Mouse (Mus musculus) 3T3-L1 (cell line): ENCODE results near the gene Gm5901.
"Not testable (repeated sequence)": the region's sequence is repeated elsewhere in the genome, so short reads cannot be mapped to it uniquely, and the experiment has no call there.

Experiments used
- DNase-seq: peaks from one replicate; pipeline ENCODE4 v3.0.0-alpha.2; 2015; ENCODE audit warnings: low read depth, low spot score

Gene Gm5901

DNA sequence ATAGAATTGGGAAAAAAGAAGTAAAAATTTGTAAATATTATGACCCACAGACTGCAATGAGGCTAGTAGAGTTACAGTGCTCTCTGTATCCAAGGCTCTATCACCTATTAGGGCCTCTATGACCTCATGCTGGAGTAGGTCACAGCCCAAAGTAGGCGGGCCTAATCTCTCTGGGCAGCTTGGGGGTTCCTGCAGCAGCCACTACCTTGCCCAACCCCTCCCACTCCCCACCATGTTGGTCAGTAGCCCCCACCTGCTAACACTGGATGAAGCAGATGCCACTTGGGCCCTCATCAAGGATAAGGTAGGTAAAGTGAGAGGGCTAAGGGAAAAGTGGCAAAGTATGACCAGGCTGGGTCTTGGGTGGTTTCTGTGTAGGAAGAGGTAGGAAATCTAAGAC is at the start of gene Gm5901:
Gm5901 (plus strand) TSS at position 173 of the 400 bp plus-strand sequence.
- no peak for DNase-seq

DNA sequence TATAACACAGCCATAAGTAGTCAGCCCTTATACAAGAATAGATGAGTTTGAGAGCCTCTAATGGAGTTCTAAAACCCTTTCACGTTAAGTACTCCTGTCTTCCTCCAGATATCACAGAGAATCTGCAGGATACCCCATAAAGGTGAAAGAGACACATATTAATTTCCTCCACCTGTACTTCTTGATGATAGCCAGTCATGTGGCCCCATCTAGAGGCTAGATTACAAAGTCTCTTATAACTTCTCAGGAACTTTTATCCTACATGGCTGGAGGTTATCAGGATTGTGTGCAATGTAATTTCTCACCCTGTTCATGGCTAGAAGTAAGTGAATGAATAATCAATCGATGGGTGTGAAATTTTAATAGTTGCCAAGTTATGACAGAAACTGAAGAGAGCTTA is 49.5 kb upstream of the Gm5901 start:
- DNase-seq = no peak

DNA sequence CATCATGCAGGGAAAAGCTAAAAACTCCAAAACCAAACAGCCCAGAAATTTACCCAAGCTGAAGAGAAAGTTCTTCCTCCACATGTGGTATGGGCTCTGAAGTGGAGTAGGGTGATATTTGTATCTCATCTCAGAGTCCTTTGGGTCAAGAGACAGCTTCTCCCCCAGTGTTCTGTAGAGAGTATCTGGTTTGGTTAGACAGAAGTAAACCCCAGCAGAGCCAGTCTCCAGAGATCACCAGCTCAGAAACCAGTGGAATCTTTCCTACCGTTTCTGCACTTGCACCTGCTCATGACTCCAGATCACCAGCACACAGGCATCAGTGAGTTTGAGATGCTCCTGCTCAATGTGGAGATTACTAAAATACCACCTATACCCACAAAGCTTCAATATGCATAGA is 40.8 kb upstream of the Gm5901 start, which contains the start of gene Olfr690:
Olfr690 (minus strand) TSS at position 101 of the 400 bp plus-strand sequence.
- DNase-seq = no peak

DNA sequence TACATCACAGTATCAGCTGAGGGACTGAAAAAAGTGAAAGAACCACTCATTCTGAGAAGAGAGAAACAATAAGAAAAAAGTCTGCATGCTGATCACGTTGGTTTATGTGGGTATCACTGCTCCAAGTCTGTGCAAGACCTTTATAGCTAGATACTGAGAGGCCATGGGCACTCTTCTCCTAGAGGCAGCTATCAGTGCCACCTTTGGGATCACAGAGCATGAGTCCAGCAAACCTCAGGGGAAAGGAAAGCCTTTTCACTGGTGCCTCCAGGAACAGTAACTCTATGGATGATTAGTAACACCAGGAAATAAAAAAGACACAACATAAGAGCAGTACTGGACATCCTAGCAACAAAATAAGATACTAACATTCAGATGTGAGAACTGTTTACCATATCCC is 32.7 kb upstream of the Gm5901 start, which contains the start of gene Olfr691:
Olfr691 (minus strand) TSS at position 101 of the 400 bp plus-strand sequence.
- no peak for DNase-seq

DNA sequence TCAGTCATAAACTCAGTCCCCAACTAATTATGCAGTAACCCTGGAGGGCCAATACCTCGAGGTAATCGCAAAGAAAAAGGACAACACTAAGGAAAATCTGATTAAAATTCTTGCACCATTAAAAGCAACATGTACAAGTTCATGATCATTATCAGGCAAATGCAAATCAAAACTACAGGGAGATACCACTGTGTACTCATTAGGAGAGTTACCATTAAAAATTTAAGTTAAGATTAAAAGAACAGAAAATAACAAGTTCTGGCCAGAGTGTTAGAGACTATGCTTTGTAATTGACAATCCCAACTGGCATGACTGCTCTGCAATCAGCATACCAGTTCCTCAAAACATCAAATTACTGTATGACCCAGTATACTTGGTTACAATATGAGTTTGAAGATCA is 32.1 kb upstream of the Gm5901 start:
- no peak for DNase-seq

DNA sequence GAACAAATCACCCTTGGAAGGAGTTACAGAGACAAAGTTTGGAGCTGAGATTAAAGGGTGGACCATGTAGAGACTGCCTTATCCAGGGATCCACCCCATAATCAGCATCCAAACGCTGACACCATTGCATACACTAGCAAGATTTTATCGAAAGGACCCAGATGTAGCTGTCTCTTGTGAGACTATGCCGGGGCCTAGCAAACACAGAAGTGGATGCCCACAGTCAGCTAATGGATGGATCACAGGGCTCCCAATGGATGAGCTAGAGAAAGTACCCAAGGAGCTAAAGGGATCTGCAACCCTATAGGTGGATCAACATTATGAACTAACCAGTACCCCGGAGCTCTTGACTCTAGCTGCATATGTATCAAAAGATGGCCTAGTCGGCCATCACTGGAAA is 18.8 kb upstream of the Gm5901 start:
- not testable (repeated sequence) for DNase-seq

DNA sequence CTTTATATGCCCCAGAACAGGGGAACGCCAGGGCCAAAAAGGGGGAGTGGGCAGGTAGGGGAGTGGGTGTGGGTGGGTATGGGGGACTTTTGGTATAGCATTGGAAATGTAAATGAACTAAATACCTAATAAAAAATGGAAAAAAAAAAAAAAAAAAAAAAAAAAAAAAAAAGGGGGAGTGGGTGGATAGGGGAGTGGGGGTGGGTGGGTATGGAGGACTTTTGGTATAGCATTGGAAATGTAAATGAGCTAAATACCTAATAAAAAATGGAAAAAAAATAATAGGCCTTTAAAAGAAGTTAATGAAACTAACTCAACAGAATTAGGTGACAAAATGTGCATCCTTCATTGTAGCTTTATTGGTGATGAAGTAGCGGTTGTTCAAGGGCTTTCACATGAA is 18.4 kb upstream of the Gm5901 start:
- DNase-seq = not testable (repeated sequence)

DNA sequence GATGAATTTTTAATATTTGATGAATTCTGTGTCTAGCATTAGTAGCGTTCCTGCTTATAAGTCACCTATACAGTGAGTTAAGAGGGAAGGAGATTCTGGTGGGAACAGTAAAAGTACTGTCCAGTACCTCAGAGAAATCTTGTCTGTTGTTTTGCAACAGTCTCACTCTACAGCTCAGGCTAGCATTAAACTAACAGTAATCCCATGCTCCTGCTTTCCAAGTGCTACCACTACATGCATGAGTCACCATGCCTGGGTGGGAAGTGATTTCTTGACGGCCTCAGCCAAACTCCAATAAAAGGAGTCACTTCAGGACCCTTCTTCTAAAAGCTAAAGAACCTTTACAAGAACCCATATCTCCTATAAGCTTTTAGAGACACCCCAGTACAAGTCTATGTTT is 13.1 kb upstream of the Gm5901 start:
- DNase-seq = no peak

DNA sequence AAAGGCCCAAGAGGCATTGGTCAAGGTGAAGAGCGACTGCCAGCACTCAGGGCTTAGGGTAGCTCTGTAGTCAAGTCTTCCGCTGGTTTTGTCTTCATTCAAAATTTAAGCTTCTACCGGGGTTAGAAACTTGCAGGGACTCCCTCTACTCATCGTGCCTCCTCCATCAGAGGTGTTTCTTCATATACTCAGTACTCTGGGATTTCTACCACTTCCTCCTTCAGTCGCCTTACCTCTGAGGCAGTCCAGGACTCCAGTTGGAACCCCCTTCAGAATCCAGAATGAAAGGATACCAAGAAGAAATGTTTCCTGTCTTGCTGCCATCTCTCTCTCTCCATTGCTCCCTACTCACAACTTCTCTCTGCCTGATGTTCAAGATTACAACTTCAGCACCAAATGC is 7.6 kb upstream of the Gm5901 start:
- no peak for DNase-seq

DNA sequence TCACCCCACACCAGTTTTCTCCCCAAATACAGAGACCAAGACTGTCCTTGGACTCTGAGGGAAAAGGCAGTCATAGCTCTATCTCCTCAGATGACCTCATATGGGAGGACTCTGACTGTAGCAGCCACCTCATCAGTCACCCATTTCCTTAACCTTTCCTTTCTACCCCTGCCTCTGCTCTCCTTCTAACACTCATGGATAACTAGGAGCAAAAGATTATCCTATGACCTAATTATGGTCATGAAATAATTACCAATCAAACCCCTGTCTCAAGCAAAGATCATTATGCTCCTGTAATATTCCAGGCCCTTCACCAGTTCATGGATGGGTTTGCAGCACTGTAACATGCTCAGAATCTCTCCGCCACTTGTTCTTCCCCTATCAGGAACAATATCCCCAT is 6.9 kb upstream of the Gm5901 start, which contains the start of gene Olfr692:
Olfr692 (plus strand) TSS at position 301 of the 400 bp plus-strand sequence.
- no peak for DNase-seq

DNA sequence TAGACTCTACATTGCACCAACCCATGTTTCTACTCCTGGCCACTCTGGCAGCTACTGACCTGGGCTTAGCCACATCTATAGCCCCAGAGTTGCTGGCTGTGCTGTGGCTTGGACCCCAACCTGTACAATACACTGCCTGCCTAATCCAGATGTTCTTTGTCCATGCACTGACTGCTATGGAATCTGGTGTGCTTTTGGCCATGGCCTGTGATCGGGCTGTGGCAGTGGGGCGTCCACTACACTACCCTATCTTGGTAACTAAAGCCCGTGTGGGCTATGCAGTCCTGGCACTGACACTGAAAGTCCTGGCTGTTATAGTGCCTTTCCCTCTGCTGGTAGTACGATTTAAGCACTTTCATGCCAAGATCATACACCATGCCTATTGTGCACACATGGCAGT is 6.3 kb upstream of the Gm5901 start:
- DNase-seq = no peak

DNA sequence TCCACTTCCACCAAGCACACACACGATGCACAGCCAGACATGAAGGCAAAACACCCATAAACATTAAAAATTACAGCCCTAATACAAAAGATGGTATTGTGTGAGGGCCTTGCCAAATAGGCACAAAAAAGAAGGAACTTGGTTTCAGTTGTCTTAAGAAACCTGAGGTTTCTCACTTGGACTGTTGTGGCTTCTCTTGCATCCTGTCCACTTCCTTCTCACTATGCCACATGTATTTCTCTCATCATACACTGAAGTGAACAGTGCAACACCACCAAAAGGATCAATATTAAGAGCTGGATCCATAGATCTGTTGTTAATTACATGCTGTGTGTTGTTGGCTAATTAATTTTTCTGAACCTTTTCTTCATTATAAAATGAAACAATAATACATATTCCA is 1.9 kb upstream of the Gm5901 start:
- no peak for DNase-seq

DNA sequence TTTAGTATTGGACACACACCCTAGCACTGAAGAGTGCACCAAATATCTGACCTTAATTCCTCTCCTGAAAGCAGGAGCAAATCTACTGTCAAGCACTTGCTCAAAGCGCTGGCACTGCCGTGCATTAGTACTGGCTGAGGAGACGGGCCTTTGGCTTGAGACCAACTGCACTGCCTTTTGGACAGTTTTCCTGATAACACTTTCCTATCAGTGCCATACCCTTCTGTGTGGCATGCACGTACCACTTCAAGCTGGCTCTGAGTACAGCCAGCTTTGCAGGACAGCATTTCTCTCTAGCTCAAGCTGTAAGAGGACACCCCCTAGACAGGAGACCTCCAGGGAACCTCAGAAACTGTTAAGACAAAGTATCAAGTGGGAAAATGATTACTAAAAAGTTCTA is 1.3 kb upstream of the Gm5901 start:
- DNase-seq = no peak

DNA sequence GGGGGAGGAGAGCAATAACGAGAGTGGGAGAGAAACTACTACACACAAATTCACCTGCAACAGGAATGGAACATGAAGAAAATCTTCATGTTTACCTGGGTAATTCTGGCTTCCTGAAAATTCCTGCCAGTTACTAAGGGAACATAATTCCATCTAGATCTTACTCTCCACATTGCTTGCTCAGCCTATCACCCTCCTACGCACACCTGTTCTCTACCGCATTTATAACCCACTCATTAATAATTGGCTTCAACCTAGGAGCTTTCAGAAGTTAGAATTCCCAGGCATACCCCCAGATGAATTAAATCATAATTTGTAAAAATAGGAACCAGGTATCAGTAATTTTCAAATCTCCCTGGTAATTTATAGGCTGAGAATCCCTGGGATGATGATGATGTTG is 862 bp upstream of the Gm5901 start:
- no peak for DNase-seq

DNA sequence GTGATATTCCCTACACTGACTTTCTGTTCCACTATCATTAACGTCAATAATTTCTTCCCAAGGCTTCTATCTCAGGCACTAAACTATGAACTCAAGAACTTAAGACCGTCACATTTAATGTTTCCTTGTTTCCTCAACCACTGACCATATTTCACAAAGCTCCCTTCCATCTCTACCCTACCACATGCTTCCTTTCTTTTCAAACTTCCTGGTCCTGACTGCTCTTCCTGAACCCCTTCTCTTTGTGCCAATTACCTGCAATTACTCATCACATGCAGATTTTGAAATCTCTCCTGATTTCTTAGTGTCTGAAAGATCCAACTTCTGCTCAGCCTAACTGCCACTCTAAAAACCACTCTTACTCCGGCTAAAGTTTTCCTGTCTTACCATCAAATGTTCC is 5.5 kb downstream of the Gm5901 start:
- DNase-seq = no peak

DNA sequence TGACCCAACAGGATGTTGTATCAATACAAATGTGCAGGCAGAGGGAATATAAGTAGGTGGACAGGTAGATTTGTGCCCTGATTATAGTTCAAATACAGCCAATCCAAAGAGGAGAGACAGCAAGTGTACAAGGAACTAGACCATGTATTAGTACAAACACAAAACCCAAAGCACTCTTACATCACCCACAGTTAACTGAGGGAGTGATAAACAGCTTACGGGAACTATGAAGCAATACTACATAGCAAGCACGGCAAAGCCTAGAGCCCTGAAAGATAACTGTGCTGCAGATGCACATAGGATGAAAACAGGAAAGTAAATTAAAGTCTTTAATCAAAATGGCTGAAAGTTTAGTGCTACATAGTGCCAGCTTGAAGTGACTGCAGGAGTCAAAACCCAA is 12.9 kb downstream of the Gm5901 start:
- no peak for DNase-seq

DNA sequence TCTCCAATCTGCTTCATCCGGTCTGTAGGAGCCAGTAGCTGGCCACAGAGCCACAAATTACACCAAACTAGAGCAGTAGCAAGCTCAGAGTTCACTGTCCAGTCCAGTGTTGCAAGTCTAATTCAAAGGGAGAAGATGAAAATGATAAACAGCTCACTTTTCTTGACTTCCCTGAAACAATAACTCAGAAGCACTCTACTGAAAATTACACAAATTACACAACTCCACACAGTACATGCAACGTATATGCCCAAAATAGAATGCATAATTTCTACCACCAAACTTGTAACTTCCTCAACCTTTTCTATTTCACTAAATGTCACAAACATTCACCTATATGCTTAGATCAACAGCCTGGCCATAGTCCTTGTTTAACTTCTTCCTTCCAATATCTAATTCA is 15.4 kb downstream of the Gm5901 start:
- DNase-seq = no peak

DNA sequence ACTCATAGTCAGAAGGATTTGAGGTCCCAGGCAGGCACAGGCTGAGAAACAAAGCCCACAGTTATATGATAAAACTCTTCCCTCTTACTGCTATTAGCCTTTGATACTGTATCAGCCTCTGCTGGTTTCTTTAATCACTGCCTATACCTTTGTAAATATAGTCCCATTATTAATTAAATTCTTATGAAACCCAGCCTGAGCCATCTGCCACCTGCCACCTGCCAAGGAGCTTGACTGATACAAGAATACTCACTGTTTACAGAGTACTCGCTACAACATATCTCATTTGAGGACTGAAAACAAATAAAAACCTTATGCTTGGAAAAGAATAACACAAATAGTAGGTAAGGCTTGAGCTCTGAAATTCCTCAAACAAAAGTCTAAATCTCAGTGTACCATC is 19.8 kb downstream of the Gm5901 start:
- no peak for DNase-seq

DNA sequence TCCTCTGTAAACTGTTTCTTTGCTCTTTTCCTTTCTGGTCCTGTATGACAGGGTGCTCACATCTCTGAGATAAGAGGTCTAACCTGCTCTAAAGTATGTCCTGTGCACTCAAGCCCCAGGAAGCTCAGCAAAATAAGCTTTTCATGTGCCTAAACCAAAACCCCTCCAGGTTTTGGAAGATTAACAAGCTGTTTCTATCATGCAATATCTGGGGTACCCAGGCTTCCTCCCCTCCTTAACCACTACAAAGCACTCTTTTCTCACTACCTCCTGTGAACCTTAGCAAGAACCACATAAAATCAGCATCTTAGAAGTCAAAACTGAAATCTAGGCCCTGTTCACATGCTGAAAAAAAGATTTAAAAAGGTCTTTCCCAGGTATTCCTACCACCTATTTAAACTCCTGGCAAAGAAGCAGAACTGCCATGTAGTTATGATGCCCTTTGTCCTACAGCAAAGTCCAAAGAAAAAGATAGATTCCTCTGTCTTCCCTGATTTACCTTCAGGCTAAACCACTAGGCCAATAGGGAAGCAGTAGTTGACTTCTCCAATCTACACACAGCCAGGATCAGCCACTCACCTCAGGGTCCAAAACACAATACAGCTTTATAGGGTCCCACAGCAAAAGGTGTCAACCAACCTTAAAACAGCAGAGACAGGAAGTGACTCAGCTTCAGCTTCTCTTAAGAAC is 20.4 kb downstream of the Gm5901 start:
- peak; percentile 16 for DNase-seq

DNA sequence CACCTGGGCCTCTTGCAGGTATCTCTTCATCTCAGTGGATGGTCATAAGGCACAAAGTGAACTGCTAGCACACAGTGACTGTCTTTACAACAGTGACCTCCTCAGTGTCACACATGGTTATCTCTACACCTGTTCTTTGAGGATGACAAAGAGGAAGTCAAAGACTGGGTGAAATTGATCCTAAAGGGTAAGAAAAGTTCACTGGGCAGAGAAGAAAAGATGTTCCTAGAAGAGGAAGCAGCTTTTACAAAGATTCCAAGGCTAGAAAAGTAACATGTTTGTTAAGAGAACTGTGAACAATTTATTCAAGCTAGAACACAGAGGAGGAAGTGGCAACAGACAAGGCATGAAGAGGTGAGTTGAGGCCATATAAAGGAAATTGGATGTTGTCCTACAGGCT is 21.3 kb downstream of the Gm5901 start:
- DNase-seq = no peak

DNA sequence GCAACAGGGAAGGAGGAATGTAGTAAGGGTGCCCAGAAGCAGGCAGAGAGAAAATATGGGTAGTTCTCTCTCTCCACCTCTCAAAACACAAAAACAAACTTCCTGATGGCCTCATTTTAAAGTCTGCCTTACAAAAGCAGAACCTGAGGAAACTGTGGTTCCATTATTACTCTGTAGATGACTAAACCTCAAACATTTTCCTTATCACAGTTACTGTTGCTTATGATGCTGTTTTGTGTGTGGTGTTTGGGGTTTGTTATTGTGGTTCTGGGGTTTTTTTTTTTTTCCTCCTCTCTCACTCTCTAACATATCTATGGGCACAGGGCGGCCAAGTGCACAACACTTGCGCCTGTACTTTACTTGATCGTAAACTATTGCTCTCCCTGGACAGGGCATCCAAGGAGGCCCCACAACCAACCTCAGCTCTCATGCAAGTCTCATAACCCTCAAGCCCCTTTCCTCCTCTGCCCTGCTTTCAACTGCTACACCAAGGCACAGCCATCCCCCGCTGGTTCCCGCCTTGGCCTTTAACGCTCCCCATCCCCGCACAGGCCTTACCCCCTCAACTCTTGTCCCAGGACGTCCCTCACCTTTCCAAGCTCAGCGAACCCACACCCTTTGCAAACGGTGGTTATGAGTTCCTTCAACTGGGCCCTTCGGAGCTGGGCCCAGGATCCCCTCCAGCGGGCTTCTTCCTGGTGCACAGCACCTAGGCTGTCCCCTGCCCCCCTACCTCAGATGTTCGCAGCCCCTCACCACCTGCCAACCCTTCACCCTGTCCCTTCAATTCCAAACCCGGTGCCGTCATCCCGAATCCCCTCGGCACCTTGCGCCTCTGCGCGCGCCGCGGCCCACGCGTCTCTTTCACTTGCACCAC is 24.5 kb downstream of the Gm5901 start:
- peak; percentile 26 for DNase-seq

DNA sequence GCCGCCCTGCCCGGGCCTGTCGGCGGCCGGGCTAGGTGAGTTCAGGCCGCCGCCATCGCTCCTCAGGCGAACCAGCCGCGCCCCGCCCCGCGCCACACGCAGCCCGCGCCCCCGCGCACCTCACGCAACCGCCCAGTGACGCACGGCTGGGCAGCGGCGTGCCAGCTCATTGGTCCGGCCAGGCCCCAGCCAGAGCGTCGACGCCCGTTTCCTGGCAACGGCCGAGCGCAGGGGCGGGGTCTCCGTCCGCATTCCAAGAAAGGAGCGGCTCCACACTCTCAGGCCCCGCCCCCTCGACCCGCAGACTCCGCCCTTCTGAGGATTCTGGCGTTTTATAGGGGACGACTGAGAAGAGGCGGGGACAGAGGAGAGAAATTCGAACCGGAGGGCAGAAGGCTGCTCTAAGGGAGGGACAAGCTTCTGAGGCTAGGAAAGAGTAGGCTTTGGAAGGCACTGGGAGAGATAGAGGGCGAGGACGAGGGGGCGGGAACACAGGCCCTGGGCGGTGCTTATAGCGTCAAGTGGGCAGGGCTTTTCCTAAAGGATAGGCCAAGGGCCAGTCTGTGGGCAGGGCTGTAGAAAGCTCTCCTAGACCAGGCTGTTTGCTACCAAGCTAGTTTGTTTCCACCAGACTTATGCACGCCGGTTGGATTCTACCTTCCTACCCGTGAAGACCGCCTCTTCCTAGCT is 25.2 kb downstream of the Gm5901 start, which contains the start of gene Fam160a2:
Fam160a2 (minus strand) TSS at position 120 of the 690 bp plus-strand sequence.
- peak; percentile 99 for DNase-seq
